Mouse (Mus musculus) limb, embryonic 14.5 days (tissue): ENCODE results near the gene Mroh2a. TPM values are rescaled to one million over a fixed set of nuclear protein-coding genes. Genes with fewer than 3 reads are reported as not detected.
"Not testable (repeated sequence)": the region's sequence is repeated elsewhere in the genome, so short reads cannot be mapped to it uniquely, and the experiment has no call there.

ENCODE experiments used
- ATAC-seq: fragments of 200-750 bp; cut with Nextera tagmentation; 2 replicates; pipeline ENCODE4 v1.8.0; 2017; ENCODE audit warnings: low read depth, moderate number of reproducible peaks, moderate TSS enrichment; ENCODE audit not compliant: low FRiP score
- DNase-seq: peaks from one replicate; pipeline ENCODE4 v3.0.0-alpha.2; 2015; ENCODE audit warnings: low spot score
- H3K27ac ChIP-seq: fragments of 300-500 bp; sonication (generic); replicated peaks from 2 replicates; pipeline ENCODE4 v1.5.1; 2014; ENCODE audit warnings: low read depth, mild to moderate bottlenecking, low read length, moderate library complexity, mixed read lengths
- H3K27me3 ChIP-seq: fragments of 300-500 bp; sonication (generic); 2 replicates; pipeline ENCODE4 v1.6.1; 2014; ENCODE audit warnings: low read length, mixed read lengths; ENCODE audit not compliant: control insufficient read depth, insufficient read depth
- H3K36me3 ChIP-seq: fragments of 300-500 bp; sonication (generic); 2 replicates; pipeline ENCODE4 v1.6.1; 2014; ENCODE audit warnings: mild to moderate bottlenecking, low read length, moderate library complexity, mixed read lengths; ENCODE audit not compliant: control insufficient read depth, insufficient read depth
- H3K4me1 ChIP-seq: fragments of 300-500 bp; sonication (generic); 2 replicates; pipeline ENCODE4 v1.6.1; 2014; ENCODE audit warnings: antibody characterized with exemption, low read length, mixed read lengths; ENCODE audit not compliant: control insufficient read depth, insufficient read depth
- H3K4me2 ChIP-seq: fragments of 300-500 bp; sonication (generic); replicated peaks from 2 replicates; pipeline ENCODE4 v1.6.1; 2014; ENCODE audit warnings: low read depth, mild to moderate bottlenecking, low read length, moderate library complexity; ENCODE audit not compliant: severe bottlenecking
- H3K4me3 ChIP-seq: fragments of 300-500 bp; sonication (generic); replicated peaks from 2 replicates; pipeline ENCODE4 v1.5.1; 2014; ENCODE audit warnings: low read length
- H3K9ac ChIP-seq: fragments of 300-500 bp; sonication (generic); 2 replicates; pipeline ENCODE4 v1.6.1; 2014; ENCODE audit warnings: mild to moderate bottlenecking, low read depth, low read length, moderate library complexity; ENCODE audit not compliant: severe bottlenecking
- H3K9me3 ChIP-seq: fragments of 300-500 bp; sonication (generic); 2 replicates; pipeline ENCODE4 v1.6.1; 2016; ENCODE audit warnings: low read length; ENCODE audit not compliant: control insufficient read depth
- POLR2A ChIP-seq: fragments of 200-500 bp; IDR thresholded peaks from 2 replicates; pipeline ENCODE4 v1.8.0; 2012; ENCODE audit warnings: inconsistent platforms, mild to moderate bottlenecking, moderate library complexity, borderline replicate concordance; ENCODE audit not compliant: insufficient read depth, insufficient read length; ENCODE audit errors: extremely low read depth
- WGBS: fragments of 180-500 bp; shearing (Covaris S2); extraction: QIAGEN DNeasy Blood & Tissue Kit; methylation state at CpG from one replicate; pipeline ENCODE4 v1.1.7; 2014; 5-methylcytosine and 5-hydroxymethylcytosine counted together
- polyA plus RNA-seq, 2 experiments: library from polyadenylated mRNA; depleted of rRNA in 1 of 2; stranded (reverse) in 1 of 2; unstranded in 1 of 2; fragments of >200 nt; fragmentation: Nextera tagmentation in 1 of 2; extraction: Ambion mirVana in 1 of 2; gene quantifications; 2 replicates each; pipeline versions ENCODE4 v1.2.1 to v1.2.3; 2012 to 2014

Mroh2a gene
- polyA plus RNA-seq, 2 experiments = 0.20 to 2.2 TPM

DNA sequence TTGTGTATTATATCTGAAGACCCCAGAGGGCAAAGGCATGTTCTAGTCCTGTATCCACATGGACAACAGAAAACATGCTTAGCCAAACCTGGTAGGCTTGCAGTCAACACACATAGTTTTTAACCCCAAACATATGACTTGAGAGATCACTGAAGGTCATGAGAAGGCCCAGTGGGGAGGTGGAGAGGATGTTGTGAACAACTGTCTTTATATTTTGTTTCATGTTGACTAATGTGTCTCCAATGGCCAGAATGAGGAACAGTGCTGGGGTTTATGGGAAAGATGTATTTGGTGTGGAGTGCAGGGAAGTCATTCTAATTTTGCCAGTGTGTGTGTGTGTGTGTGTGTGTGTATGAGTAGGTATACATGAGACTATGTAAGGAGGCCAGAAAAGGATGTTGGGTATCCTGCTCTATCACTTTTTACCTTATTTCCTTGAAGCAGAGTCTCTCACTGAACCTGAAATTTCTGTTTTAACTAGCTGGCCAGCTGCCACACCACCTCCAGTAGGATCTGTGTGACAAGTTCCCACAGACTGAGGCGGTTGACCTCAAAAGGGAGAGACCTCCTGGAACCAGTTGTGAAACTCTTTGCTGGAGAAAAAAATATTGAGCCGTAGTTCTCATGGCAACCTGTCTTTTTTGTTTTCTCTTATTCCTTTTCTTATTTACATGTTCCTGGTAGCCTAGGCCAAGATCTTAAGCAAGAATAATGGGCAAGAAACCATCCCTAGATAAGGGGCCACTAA is 2.6 kb upstream of the Mroh2a start:
- no peaks in the 10 kb centered on the region for H3K27me3 ChIP-seq
- H3K9ac ChIP-seq = no peak overlapping the region
- no peak overlapping the region for H3K4me3 ChIP-seq
- H3K9me3 ChIP-seq = peaks cover 42% of the 10 kb centered on the region
- no peaks in the 10 kb centered on the region for H3K4me1 ChIP-seq
- H3K4me2 ChIP-seq = no peak overlapping the region
- no peak for TF ChIP-seq POLR2A
- ATAC-seq (no peak), DNase-seq (no peak)
- WGBS = 64% methylated on average over 2 of the region's 2 CpGs
- H3K36me3 ChIP-seq = no peaks in the 10 kb centered on the region
- H3K27ac ChIP-seq = no peak overlapping the region

DNA sequence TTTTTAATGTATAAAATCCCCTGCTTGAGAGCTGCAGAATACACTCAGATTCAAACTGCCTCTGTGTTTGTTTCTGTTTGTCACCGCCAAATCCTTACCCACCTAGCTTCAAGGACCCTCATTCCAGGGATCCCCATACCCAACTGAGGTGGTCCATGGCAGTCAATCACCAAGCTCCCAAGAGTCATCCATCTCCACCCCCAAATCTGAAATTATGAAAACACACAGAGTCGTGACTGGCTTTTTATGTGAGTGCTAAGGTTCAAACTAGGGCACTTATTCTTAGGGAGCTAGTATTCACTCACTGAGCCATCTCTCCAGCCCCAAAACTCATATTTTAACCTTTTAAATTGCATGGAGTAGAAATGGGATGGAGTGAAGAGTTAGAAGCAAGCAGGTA is 1.5 kb upstream of the Mroh2a start:
- not testable (repeated sequence) for H3K27me3 ChIP-seq, H3K9ac ChIP-seq, ATAC-seq, DNase-seq, H3K4me2 ChIP-seq, H3K4me3 ChIP-seq, H3K27ac ChIP-seq, H3K36me3 ChIP-seq, H3K4me1 ChIP-seq
- H3K9me3 ChIP-seq = peaks cover 53% of the 10 kb centered on the region
- 45% methylated on average over 2 of the region's 2 CpGs for WGBS

DNA sequence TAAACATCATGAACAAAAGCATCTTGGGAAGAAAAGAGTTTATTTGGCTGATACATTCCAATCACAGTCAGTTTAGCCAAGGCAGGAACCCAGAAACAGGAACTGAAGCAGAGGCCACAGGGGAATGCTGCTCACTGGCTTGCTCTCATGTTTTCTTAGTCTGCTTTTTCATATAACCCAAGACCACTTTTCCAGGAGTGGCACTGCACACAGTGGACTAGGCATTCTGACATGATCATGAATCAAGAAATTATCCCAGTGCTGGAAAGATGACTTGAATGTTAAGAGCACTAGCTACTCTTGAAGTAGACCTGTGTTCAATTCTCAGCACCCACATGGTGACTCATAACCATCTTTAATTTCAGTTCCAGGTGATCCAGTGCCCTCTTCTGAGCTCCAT is 1.0 kb upstream of the Mroh2a start:
- no peaks in the 10 kb centered on the region for H3K4me1 ChIP-seq
- TF ChIP-seq POLR2A = no peak
- DNase-seq (no peak), ATAC-seq (no peak)
- no peak overlapping the region for H3K9ac ChIP-seq
- H3K36me3 ChIP-seq = no peaks in the 10 kb centered on the region
- H3K9me3 ChIP-seq = peaks cover 57% of the 10 kb centered on the region
- no peak overlapping the region for H3K4me3 ChIP-seq
- H3K27ac ChIP-seq = no peak overlapping the region
- H3K4me2 ChIP-seq = no peak overlapping the region
- no peaks in the 10 kb centered on the region for H3K27me3 ChIP-seq

DNA sequence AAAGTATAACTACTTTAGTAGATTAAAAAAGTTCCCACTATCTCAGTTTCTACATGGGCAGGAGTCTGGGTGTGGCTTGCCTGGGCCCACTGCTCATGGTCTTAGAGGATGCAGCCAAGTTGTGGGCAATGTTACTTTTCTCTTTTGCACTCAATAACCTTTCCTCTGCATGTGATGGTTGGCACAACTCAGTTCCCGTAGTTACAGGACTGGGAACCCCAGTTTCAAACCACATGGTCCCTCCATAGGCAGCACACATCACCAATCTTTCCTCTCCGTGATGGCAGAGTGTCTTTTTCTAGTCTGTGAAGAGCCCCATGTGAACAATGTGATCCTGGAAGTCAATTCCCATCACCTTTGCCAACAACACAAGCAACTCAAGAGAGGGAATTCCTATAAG is 696 bp downstream of the Mroh2a start:
- Histone ChIP-seq H3K36me3 (no peaks in the 10 kb centered on the region), H3K27ac (no peak overlapping the region), H3K9ac (no peak overlapping the region), H3K4me3 (no peak overlapping the region), H3K9me3 (peaks cover 71% of the 10 kb centered on the region), H3K4me2 (no peak overlapping the region), H3K4me1 (no peaks in the 10 kb centered on the region), H3K27me3 (no peaks in the 10 kb centered on the region)
- 54% methylated on average over 2 of the region's 2 CpGs for WGBS
- ATAC-seq (no peak), DNase-seq (no peak)
- TF ChIP-seq POLR2A = no peak

DNA sequence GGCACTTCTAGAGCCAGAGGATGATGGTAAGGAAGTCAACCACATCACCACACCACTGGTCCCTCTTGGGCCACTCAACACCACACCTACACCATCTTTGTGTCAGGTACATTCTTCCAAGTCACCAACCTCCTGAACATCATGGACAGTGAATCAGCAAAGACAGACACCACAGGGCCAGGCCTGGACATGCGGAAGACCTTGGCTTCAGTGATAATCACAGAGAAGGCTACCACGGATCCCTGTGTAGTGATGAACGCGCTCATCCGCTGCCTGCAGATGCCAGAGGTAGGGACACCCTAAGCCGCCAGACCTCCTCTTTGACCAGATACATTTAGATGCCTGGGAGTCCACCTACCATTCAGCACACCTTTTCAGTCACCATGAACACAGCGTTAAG is 1.3 kb downstream of the Mroh2a start:
- Histone ChIP-seq H3K4me1 (no peaks in the 10 kb centered on the region), H3K4me2 (no peak overlapping the region), H3K27me3 (no peaks in the 10 kb centered on the region), H3K9me3 (peaks cover 77% of the 10 kb centered on the region), H3K36me3 (no peaks in the 10 kb centered on the region), H3K27ac (no peak overlapping the region), H3K4me3 (no peak overlapping the region), H3K9ac (no peak overlapping the region)
- TF ChIP-seq POLR2A = no peak
- 69% methylated on average over 7 of the region's 7 CpGs for WGBS
- DNase-seq (no peak), ATAC-seq (no peak)

DNA sequence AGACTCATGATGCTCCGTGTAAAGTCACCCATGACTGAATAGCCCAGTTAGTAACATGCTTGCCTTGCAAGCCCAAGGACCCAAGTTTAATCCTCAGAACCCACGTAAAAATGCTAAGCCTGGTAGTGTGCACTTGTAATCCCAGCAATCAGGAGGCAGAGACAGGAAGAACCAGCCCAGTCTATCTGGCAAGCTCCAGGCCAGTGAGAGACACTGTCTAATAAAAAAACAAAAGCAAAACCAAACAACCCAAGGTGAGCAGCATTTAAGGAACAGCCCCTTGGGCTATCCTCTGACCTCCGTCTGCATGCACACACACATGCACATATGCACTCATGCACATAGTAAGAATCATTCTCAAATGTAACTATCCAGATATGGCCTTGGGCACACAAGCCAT is 2.8 kb downstream of the Mroh2a start:
- WGBS = 76% methylated on average over 3 of the region's 3 CpGs
- no peak for DNase-seq
- no peak for TF ChIP-seq POLR2A

More for the DNA sequence above, 2.8 kb downstream of the Mroh2a start:
- H3K9ac ChIP-seq = no peak overlapping the region
- H3K4me3 ChIP-seq = no peak overlapping the region
- H3K9me3 ChIP-seq = peaks cover 91% of the 10 kb centered on the region
- H3K36me3 ChIP-seq = no peaks in the 10 kb centered on the region
- no peaks in the 10 kb centered on the region for H3K4me1 ChIP-seq
- H3K27me3 ChIP-seq = no peaks in the 10 kb centered on the region
- no peak overlapping the region for H3K4me2 ChIP-seq
- no peak for ATAC-seq
- H3K27ac ChIP-seq = no peak overlapping the region
